Mouse (Mus musculus): ENCODE results near the gene Cdcp2. TPM values are rescaled to one million over a fixed set of nuclear protein-coding genes. Genes with fewer than 3 reads are reported as not detected.

The Cdcp2 gene
- polyA plus RNA-seq (2015; fragmentation: Nextera tagmentation; extraction: Ambion mirVana), result not detected in 2 replicates

- H3K9ac ChIP-seq (replicated peaks), result no peak within 1 kb of the TSS; the same call in 1 of the 2 replicates
- WGBS, result 37% methylated on average over 16 of the region's 16 CpGs
- no peaks in the 10 kb centered on the region for H3K36me3 ChIP-seq
- H3K4me1 ChIP-seq (replicated peaks), result peaks cover 28% of the 10 kb centered on the region
- H3K27me3 ChIP-seq, result no peaks in the 10 kb centered on the region
- H3K9me3 ChIP-seq, result no peaks in the 10 kb centered on the region
- no peak within 1 kb of the TSS for H3K4me2 ChIP-seq (replicated peaks)
- no peak for ATAC-seq
- H3K4me3 ChIP-seq (replicated peaks), result no peak within 1 kb of the TSS
- H3K27ac ChIP-seq, result peak within 1 kb of the TSS; percentile 62
These were observed at the start of gene Cdcp2 for GRCm38 (mm10) chr4:107096841-107097373. TSS of gene Cdcp2 (plus strand) at chr4:107096891.

GRCm38 (mm10) chr4:107047806-107048205, 48.9 kb upstream of the Cdcp2 start:
- no peak overlapping the region for H3K4me2 ChIP-seq (replicated peaks)
- H3K9me3 ChIP-seq, result no peaks in the 10 kb centered on the region
- WGBS, result 87% methylated on average over 5 of the region's 5 CpGs
- H3K9ac ChIP-seq (replicated peaks), result no peak overlapping the region
- H3K4me3 ChIP-seq (replicated peaks), result no peak overlapping the region
- peaks cover 68% of the 10 kb centered on the region for H3K36me3 ChIP-seq
- 0 out of 2 replicates have a peak, but pooled peaks cover 3% of the 10 kb centered on the region for H3K4me1 ChIP-seq (replicated peaks)
- no peak overlapping the region for H3K27ac ChIP-seq
- H3K27me3 ChIP-seq, result no peaks in the 10 kb centered on the region
- ATAC-seq, result no peak

- Histone ChIP-seq H3K27me3 (no peaks in the 10 kb centered on the region), H3K36me3 (peaks cover 64% of the 10 kb centered on the region), H3K4me1 (replicated peaks) (0 out of 2 replicates have a peak, but pooled peaks cover 3% of the 10 kb centered on the region), H3K9me3 (no peaks in the 10 kb centered on the region), H3K4me3 (replicated peaks) (no peak overlapping the region), H3K27ac (no peak overlapping the region), H3K4me2 (replicated peaks) (no peak overlapping the region), H3K9ac (replicated peaks) (no peak overlapping the region; the same call in 1 of the 2 replicates)
- WGBS, result 90% methylated on average over 11 of the region's 11 CpGs
- ATAC-seq, result no peak
These were observed 48.0 kb upstream of the Cdcp2 start for GRCm38 (mm10) chr4:107048568-107049162.

DNA sequence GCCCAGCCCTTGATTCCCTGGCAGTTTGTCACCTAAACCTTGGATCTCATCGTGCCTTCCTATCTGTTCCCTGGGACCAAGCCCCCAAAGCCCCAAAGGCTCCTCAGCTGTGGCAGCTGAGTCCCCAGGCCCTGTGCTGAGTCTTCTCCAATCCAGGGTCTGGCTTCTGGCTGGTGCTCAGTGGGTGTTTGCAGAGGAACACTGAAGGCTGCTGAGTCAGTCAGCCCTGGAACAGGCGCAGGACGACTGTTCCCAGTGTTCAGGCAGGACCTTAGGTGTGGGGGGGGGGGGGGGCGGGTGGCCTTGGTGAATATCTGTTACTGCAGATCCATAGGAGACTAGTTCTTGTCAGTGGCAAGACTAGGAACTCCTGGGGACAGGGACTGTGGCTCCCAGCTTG, 44.8 kb upstream of the Cdcp2 start:
- ATAC-seq, result no peak
- no peaks in the 10 kb centered on the region for H3K9me3 ChIP-seq
- no peak overlapping the region for H3K9ac ChIP-seq (replicated peaks)
- no peak overlapping the region for H3K4me3 ChIP-seq (replicated peaks)
- 0 out of 2 replicates have a peak, but pooled peaks cover 3% of the 10 kb centered on the region for H3K4me1 ChIP-seq (replicated peaks)
- peaks cover 47% of the 10 kb centered on the region for H3K36me3 ChIP-seq
- WGBS, result 58% methylated on average over 3 of the region's 4 CpGs
- H3K27me3 ChIP-seq, result no peaks in the 10 kb centered on the region
- H3K4me2 ChIP-seq (replicated peaks), result no peak overlapping the region
- no peak overlapping the region; the same call in 1 of the 2 replicates for H3K27ac ChIP-seq

GRCm38 (mm10) chr4:107052962-107053553, 43.6 kb upstream of the Cdcp2 start:
- ATAC-seq, result no peak
- H3K4me1 ChIP-seq (replicated peaks), result 0 out of 2 replicates have a peak, but pooled peaks cover 3% of the 10 kb centered on the region
- H3K9ac ChIP-seq (replicated peaks), result no peak overlapping the region
- H3K4me3 ChIP-seq (replicated peaks), result no peak overlapping the region
- 45% methylated on average over 5 of the region's 5 CpGs for WGBS
- no peak overlapping the region for H3K4me2 ChIP-seq (replicated peaks)
- H3K9me3 ChIP-seq, result no peaks in the 10 kb centered on the region
- H3K36me3 ChIP-seq, result peaks cover 47% of the 10 kb centered on the region
- H3K27ac ChIP-seq, result peak overlapping the region; percentile 51
- no peaks in the 10 kb centered on the region for H3K27me3 ChIP-seq

DNA sequence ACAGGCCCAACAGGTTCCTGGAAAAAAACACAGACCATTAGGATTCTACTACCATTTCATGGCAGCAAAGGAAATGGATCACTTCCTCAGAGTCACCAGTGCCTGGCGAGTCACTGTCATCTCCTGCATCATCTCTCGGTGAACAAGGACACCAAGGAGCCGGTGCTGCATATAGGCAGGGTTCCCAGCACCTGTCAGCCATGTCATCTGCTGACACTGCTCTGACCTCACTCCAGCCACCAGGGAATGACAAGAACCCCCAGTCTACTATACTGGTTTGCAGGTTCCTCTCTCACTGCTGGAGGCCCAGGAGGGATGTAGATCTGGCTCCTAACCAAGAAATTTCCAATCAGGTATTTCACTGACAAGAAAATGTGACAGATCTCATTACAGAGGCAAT, 40.6 kb upstream of the Cdcp2 start:
- H3K4me3 ChIP-seq (replicated peaks), result no peak overlapping the region
- no peak for ATAC-seq
- no peak overlapping the region for H3K4me2 ChIP-seq (replicated peaks)
- 0 out of 2 replicates have a peak, but pooled peaks cover 2% of the 10 kb centered on the region for H3K4me1 ChIP-seq (replicated peaks)
- H3K27me3 ChIP-seq, result no peaks in the 10 kb centered on the region
- 0 out of 2 replicates have a peak overlapping the region, but pooled peaks have one; percentile 25 for H3K27ac ChIP-seq
- H3K9ac ChIP-seq (replicated peaks), result no peak overlapping the region
- 98% methylated on average over 3 of the region's 3 CpGs for WGBS
- peaks cover 57% of the 10 kb centered on the region for H3K36me3 ChIP-seq
- H3K9me3 ChIP-seq, result no peaks in the 10 kb centered on the region

GRCm38 (mm10) chr4:107058346-107058745, 38.3 kb upstream of the Cdcp2 start:
- Histone ChIP-seq H3K4me1 (replicated peaks) (no peaks in the 10 kb centered on the region), H3K4me2 (replicated peaks) (no peak overlapping the region), H3K4me3 (replicated peaks) (no peak overlapping the region), H3K9me3 (no peaks in the 10 kb centered on the region), H3K9ac (replicated peaks) (no peak overlapping the region), H3K27ac (no peak overlapping the region), H3K27me3 (no peaks in the 10 kb centered on the region), H3K36me3 (peaks cover 75% of the 10 kb centered on the region)
- whole genome bisulfite sequencing, result 91% methylated on average over 5 of the region's 5 CpGs
- ATAC-seq, result no peak

GRCm38 (mm10) chr4:107058781-107059180, 37.9 kb upstream of the Cdcp2 start:
- peaks cover 80% of the 10 kb centered on the region for H3K36me3 ChIP-seq

GRCm38 (mm10) chr4:107061560-107061959, 35.1 kb upstream of the Cdcp2 start:
- no peak for ATAC-seq
- WGBS, result 96% methylated on average over 4 of the region's 4 CpGs
- peaks cover 79% of the 10 kb centered on the region for H3K36me3 ChIP-seq

More at GRCm38 (mm10) chr4:107058781-107059180, 37.9 kb upstream of the Cdcp2 start:
- no peak overlapping the region for H3K9ac ChIP-seq (replicated peaks)
- H3K4me2 ChIP-seq (replicated peaks), result no peak overlapping the region
- no peak overlapping the region for H3K4me3 ChIP-seq (replicated peaks)
- 89% methylated on average over 6 of the region's 6 CpGs for WGBS
- H3K27ac ChIP-seq, result no peak overlapping the region
- H3K9me3 ChIP-seq, result no peaks in the 10 kb centered on the region
- no peaks in the 10 kb centered on the region for H3K27me3 ChIP-seq
- no peak for ATAC-seq
- H3K4me1 ChIP-seq (replicated peaks), result no peaks in the 10 kb centered on the region

DNA sequence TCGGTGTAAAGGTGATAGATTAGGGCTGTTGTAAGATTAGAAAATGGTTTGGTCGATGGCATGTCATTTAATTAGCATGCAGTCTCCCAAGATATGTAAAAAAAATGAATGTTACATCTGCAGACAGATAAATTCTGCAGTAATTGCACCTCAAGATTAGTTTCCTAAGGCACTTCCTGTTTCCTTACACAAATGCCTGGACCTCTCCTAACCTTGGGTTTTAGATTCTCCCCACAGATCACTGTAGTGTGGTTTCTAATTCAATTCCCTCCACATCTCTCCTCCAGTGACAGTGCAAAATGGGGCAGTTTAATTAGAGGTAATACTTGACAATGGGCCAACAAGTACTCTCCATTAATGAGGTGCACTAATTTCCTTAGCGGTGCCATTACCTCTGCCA, 33.5 kb upstream of the Cdcp2 start:
- Histone ChIP-seq H3K4me3 (replicated peaks) (no peak overlapping the region), H3K4me1 (replicated peaks) (peaks cover 20% of the 10 kb centered on the region), H3K27me3 (peaks cover 2% of the 10 kb centered on the region; the same call in 1 of the 2 replicates), H3K9me3 (no peaks in the 10 kb centered on the region), H3K36me3 (peaks cover 63% of the 10 kb centered on the region), H3K27ac (no peak overlapping the region), H3K9ac (replicated peaks) (no peak overlapping the region), H3K4me2 (replicated peaks) (no peak overlapping the region)
- ATAC-seq, result no peak
- 90% methylated on average over 3 of the region's 3 CpGs for WGBS

More at GRCm38 (mm10) chr4:107061560-107061959, 35.1 kb upstream of the Cdcp2 start:
- Histone ChIP-seq H3K9ac (replicated peaks) (no peak overlapping the region), H3K9me3 (no peaks in the 10 kb centered on the region), H3K4me2 (replicated peaks) (no peak overlapping the region), H3K27ac (no peak overlapping the region), H3K4me3 (replicated peaks) (no peak overlapping the region), H3K27me3 (no peaks in the 10 kb centered on the region), H3K4me1 (replicated peaks) (peaks cover 13% of the 10 kb centered on the region)

- Histone ChIP-seq H3K36me3 (peaks cover 49% of the 10 kb centered on the region), H3K4me2 (replicated peaks) (no peak overlapping the region), H3K4me3 (replicated peaks) (no peak overlapping the region), H3K27me3 (peaks cover 5% of the 10 kb centered on the region; the same call in 1 of the 2 replicates), H3K9ac (replicated peaks) (no peak overlapping the region), H3K27ac (no peak overlapping the region), H3K9me3 (no peaks in the 10 kb centered on the region), H3K4me1 (replicated peaks) (peaks cover 20% of the 10 kb centered on the region)
- ATAC-seq, result no peak
- 91% methylated on average over 5 of the region's 5 CpGs for WGBS
These were observed 32.1 kb upstream of the Cdcp2 start for GRCm38 (mm10) chr4:107064394-107065098.

Data from midbrain, embryonic 13.5 days (tissue).